Mouse (Mus musculus) adrenal gland, postnatal 4 days (tissue): Measurements from ENCODE around the gene Irf9. TPM values are rescaled to one million over a fixed set of nuclear protein-coding genes. Genes with fewer than 3 reads are reported as not detected.

ENCODE experiments used
- DNase-seq, 2 experiments: peaks; one replicate each; pipeline ENCODE4 v3.0.0; 2021 to 2022; ENCODE audit warnings: low spot score in 2 of 2, mixed read lengths in 2 of 2
- total RNA-seq, 2 experiments: library from RNA; stranded (reverse); gene quantifications; 2 replicates each; pipeline ENCODE4 v1.2.3; 2021

Irf9 gene
- total RNA-seq, 2 experiments from 2014 or later: 19.1 to 19.9 TPM

- no peak for DNase-seq
Measured at GRCm38 (mm10) chr14:55651528-55651927, 48.2 kb downstream of the Irf9 start.

GRCm38 (mm10) chr14:55656935-55657334 lies 53.6 kb downstream of the Irf9 start:
- no peak for DNase-seq

- DNase-seq: no peak
Measured at GRCm38 (mm10) chr14:55658011-55658410, 54.6 kb downstream of the Irf9 start.

Other genes starting within 250 kb of the Irf9 start
- gene Dhrs4, start 124.8 kb upstream of the Irf9 start, total RNA-seq: 10 to 100 TPM; 82.9 to 85.8 TPM
- gene Carmil3, start 112.9 kb upstream of the Irf9 start, total RNA-seq: 10 to 100 TPM; 19.6 to 25.4 TPM
- 1 to 10 TPM in 1 of 2 experiments, under 1 TPM in 1; 0.53 to 1.1 TPM for gene Cpne6, start 93.1 kb upstream of the Irf9 start, total RNA-seq
- gene Nrl, start 78.6 kb upstream of the Irf9 start, total RNA-seq: not detected
- gene Pck2, start 63.3 kb upstream of the Irf9 start, total RNA-seq: 10 to 100 TPM; 63.4 to 64.0 TPM
- 10 to 100 TPM; 84.6 to 91.6 TPM for gene Dcaf11, start 43.6 kb upstream of the Irf9 start, total RNA-seq
- 1 to 10 TPM; 1.0 to 1.2 TPM for gene A730061H03Rik, start 43.2 kb upstream of the Irf9 start, total RNA-seq
- gene Fitm1, start 28.0 kb upstream of the Irf9 start, total RNA-seq: 1 to 10 TPM; 6.5 to 10.0 TPM
- 100 to 1,000 TPM; 302 to 310 TPM for gene Psme1, start 25.4 kb upstream of the Irf9 start, total RNA-seq
- 10 to 100 TPM; 40.9 to 47.0 TPM for gene Emc9, start 18.3 kb upstream of the Irf9 start, total RNA-seq
- gene Psme2, start 12.5 kb upstream of the Irf9 start, total RNA-seq: 100 to 1,000 TPM; 336 to 355 TPM
- 10 to 100 TPM; 35.0 to 40.3 TPM for gene Rnf31, start 11.9 kb upstream of the Irf9 start, total RNA-seq
- gene Rec8, start 14.5 kb downstream of the Irf9 start, total RNA-seq: 1 to 10 TPM; 8.0 to 8.6 TPM
- gene Ipo4, start 32.4 kb downstream of the Irf9 start, total RNA-seq: 100 to 1,000 TPM in 1 of 2 experiments, 10 to 100 TPM in 1; 96.8 to 108 TPM
- 1 to 10 TPM; 3.8 to 4.5 TPM for gene Gm49378, start 34.3 kb downstream of the Irf9 start, total RNA-seq
- gene Tm9sf1, start 40.2 kb downstream of the Irf9 start, total RNA-seq: 100 to 1,000 TPM in 1 of 2 experiments, 10 to 100 TPM in 1; 98.6 to 102 TPM
- 1 to 10 TPM; 1.7 to 2.8 TPM for gene Tssk4, start 46.6 kb downstream of the Irf9 start, total RNA-seq
- 10 to 100 TPM; 57.4 to 63.3 TPM for gene Mdp1, start 56.9 kb downstream of the Irf9 start, total RNA-seq
- gene Gmpr2, start 68.4 kb downstream of the Irf9 start, total RNA-seq: 10 to 100 TPM; 29.2 to 29.7 TPM
- gene Nedd8, start 68.6 kb downstream of the Irf9 start, total RNA-seq: 100 to 1,000 TPM; 316 to 337 TPM
- gene Tinf2, start 78.2 kb downstream of the Irf9 start, total RNA-seq: 10 to 100 TPM; 33.0 to 33.2 TPM
- gene Tgm1, start 110.4 kb downstream of the Irf9 start, total RNA-seq: 1 to 10 TPM; 1.4 to 1.8 TPM
- 10 to 100 TPM; 23.8 to 25.7 TPM for gene Rabggta, start 118.7 kb downstream of the Irf9 start, total RNA-seq
- 10 to 100 TPM; 74.1 to 77.7 TPM for gene Dhrs1, start 142.1 kb downstream of the Irf9 start, total RNA-seq
- gene Nop9, start 142.1 kb downstream of the Irf9 start, total RNA-seq: 10 to 100 TPM; 24.5 to 27.1 TPM
- 10 to 100 TPM in 1 of 2 experiments, 1 to 10 TPM in 1; 4.6 to 12.0 TPM for gene Cideb, start 154.9 kb downstream of the Irf9 start, total RNA-seq
- gene Ltb4r2, start 157.9 kb downstream of the Irf9 start, total RNA-seq: under 1 TPM; 0.17 to 0.34 TPM
- gene Ltb4r1, start 162.4 kb downstream of the Irf9 start, total RNA-seq: 1 to 10 TPM; 1.3 to 2.9 TPM
- 10 to 100 TPM; 10.4 to 10.9 TPM for gene Adcy4, start 180.5 kb downstream of the Irf9 start, total RNA-seq
- gene Ripk3, start 185.3 kb downstream of the Irf9 start, total RNA-seq: 10 to 100 TPM in 1 of 2 experiments, 1 to 10 TPM in 1; 8.4 to 12.2 TPM
- 10 to 100 TPM; 47.0 to 49.4 TPM for gene Nfatc4, start 219.6 kb downstream of the Irf9 start, total RNA-seq